Mouse (Mus musculus) intestine, embryonic 14.5 days (tissue): Measurements from ENCODE around the gene Skint6. TPM values are rescaled to one million over a fixed set of nuclear protein-coding genes. Genes with fewer than 3 reads are reported as not detected.

Experiments
- ATAC-seq: fragments of 200-750 bp; cut with Nextera tagmentation; replicated peaks from 2 replicates; pipeline ENCODE4 v1.8.0; 2017; ENCODE audit warnings: low read depth, moderate number of reproducible peaks, moderate TSS enrichment, moderate library complexity; ENCODE audit not compliant: low FRiP score, low TSS enrichment
- DNase-seq: peaks from one replicate; pipeline ENCODE4 v3.0.0-alpha.2; 2018; ENCODE audit warnings: low spot score
- H3K27ac ChIP-seq: fragments of 300-500 bp; sonication (generic); 2 replicates; pipeline ENCODE4 v1.5.1; 2014; ENCODE audit warnings: low read depth, mild to moderate bottlenecking, control low read depth
- H3K27me3 ChIP-seq: fragments of 300-500 bp; sonication (generic); replicated peaks from 2 replicates; pipeline ENCODE4 v1.6.1; 2014; ENCODE audit warnings: low read length, control low read depth; ENCODE audit not compliant: control insufficient read depth, insufficient read depth
- H3K36me3 ChIP-seq: fragments of 300-500 bp; sonication (generic); 2 replicates; pipeline ENCODE4 v1.6.1; 2014; ENCODE audit warnings: low read length, control low read depth; ENCODE audit not compliant: control insufficient read depth, insufficient read depth
- H3K4me1 ChIP-seq: fragments of 300-500 bp; sonication (generic); replicated peaks from 2 replicates; pipeline ENCODE4 v1.6.1; 2014; ENCODE audit warnings: low read length, control low read depth, mixed read lengths; ENCODE audit not compliant: control insufficient read depth, insufficient read depth
- H3K4me2 ChIP-seq: fragments of 300-500 bp; sonication (generic); 2 replicates; pipeline ENCODE4 v1.6.1; 2014; ENCODE audit warnings: low read length
- H3K4me3 ChIP-seq: fragments of 300-500 bp; sonication (generic); 2 replicates; pipeline ENCODE4 v1.5.1; 2014; ENCODE audit warnings: low read depth, low read length, control low read depth, mixed read lengths
- H3K9ac ChIP-seq: fragments of 300-500 bp; sonication (generic); 2 replicates; pipeline ENCODE4 v1.6.1; 2014; ENCODE audit warnings: mild to moderate bottlenecking, low read length
- H3K9me3 ChIP-seq: fragments of 300-500 bp; sonication (generic); 2 replicates; pipeline ENCODE4 v1.6.1; 2016; ENCODE audit warnings: low read length, control low read depth; ENCODE audit not compliant: control insufficient read depth
- WGBS: fragments of 180-500 bp; shearing (Covaris S2); extraction: QIAGEN DNeasy Blood & Tissue Kit; methylation state at CpG from one replicate; pipeline ENCODE4 v1.1.7; 2014; 5-methylcytosine and 5-hydroxymethylcytosine counted together
- polyA plus RNA-seq: library from polyadenylated mRNA; unstranded; fragments of >200 nt; fragmentation: Nextera tagmentation; extraction: Ambion mirVana; gene quantifications from 2 replicates; pipeline ENCODE4 v1.2.1, GENCODE M21; 2014

Gene Skint6
- polyA plus RNA-seq, 1 experiment from 2014 or later, result not detected

- no peaks in the 10 kb centered on the region for H3K27me3 ChIP-seq
- DNase-seq, result no peak
- ATAC-seq, result no peak
- no peak within 1 kb of the TSS for H3K27ac ChIP-seq
- 87% methylated on average over 1 of the region's 1 CpGs for WGBS
- H3K4me3 ChIP-seq, result no peak within 1 kb of the TSS
- H3K4me1 ChIP-seq, result no peaks in the 10 kb centered on the region
- no peak within 1 kb of the TSS for H3K9ac ChIP-seq
- no peaks in the 10 kb centered on the region for H3K36me3 ChIP-seq
- H3K9me3 ChIP-seq, result no peaks in the 10 kb centered on the region
- H3K4me2 ChIP-seq, result no peak within 1 kb of the TSS
Observed at GRCm38 (mm10) chr4:112774766-112775165, 512.0 kb downstream of the Skint6 start, which contains the start of gene Skint10. Skint10 (minus strand) TSS chr4:112774866.
